Mouse (Mus musculus) hindbrain, embryonic 15.5 days (tissue): ENCODE results near the gene Abca1. TPM values are rescaled to one million over a fixed set of nuclear protein-coding genes. Genes with fewer than 3 reads are reported as not detected.

Experiments
- ATAC-seq: fragments of 200-750 bp; cut with Nextera tagmentation; 2 replicates; pipeline ENCODE4 v1.8.0; 2017; ENCODE audit warnings: low read depth, moderate number of reproducible peaks, moderate TSS enrichment; ENCODE audit not compliant: low FRiP score
- H3K27ac ChIP-seq: fragments of 300-500 bp; sonication (generic); replicated peaks from 2 replicates; pipeline ENCODE4 v1.5.1; 2015; ENCODE audit warnings: mild to moderate bottlenecking, inconsistent platforms
- H3K27me3 ChIP-seq: fragments of 300-500 bp; sonication (generic); 2 replicates; pipeline ENCODE4 v1.6.1; 2015; ENCODE audit warnings: control low read depth, inconsistent platforms
- H3K36me3 ChIP-seq: fragments of 300-500 bp; sonication (generic); 2 replicates; pipeline ENCODE4 v1.6.1; 2015; ENCODE audit warnings: control low read depth, inconsistent platforms
- H3K4me1 ChIP-seq: fragments of 300-500 bp; sonication (generic); replicated peaks from 2 replicates; pipeline ENCODE4 v1.6.1; 2015; ENCODE audit warnings: control low read depth, inconsistent platforms
- H3K4me2 ChIP-seq: fragments of 300-500 bp; sonication (generic); 2 replicates; pipeline ENCODE4 v1.6.1; 2015; ENCODE audit warnings: moderate library complexity, mild to moderate bottlenecking, inconsistent platforms
- H3K4me3 ChIP-seq: fragments of 300-500 bp; sonication (generic); 2 replicates; pipeline ENCODE4 v1.5.1; 2015; ENCODE audit warnings: mild to moderate bottlenecking, inconsistent platforms
- H3K9ac ChIP-seq: fragments of 300-500 bp; sonication (generic); 2 replicates; pipeline ENCODE4 v1.6.1; 2015; ENCODE audit warnings: inconsistent platforms
- H3K9me3 ChIP-seq: fragments of 300-500 bp; sonication (generic); 2 replicates; pipeline ENCODE4 v1.6.1; 2016; ENCODE audit warnings: control low read depth, inconsistent platforms
- WGBS: fragments of 180-500 bp; shearing (Covaris S2); methylation state at CpG from one replicate; pipeline ENCODE4 v1.1.7; 2015; 5-methylcytosine and 5-hydroxymethylcytosine counted together
- polyA plus RNA-seq: library from polyadenylated mRNA; unstranded; fragments of >200 nt; fragmentation: Nextera tagmentation; extraction: Ambion mirVana; gene quantifications from 2 replicates; pipeline ENCODE4 v1.2.1, GENCODE M21; 2015

Abca1 gene
- polyA plus RNA-seq, 1 experiment from 2014 or later, result 10.1 TPM

GRCm38 (mm10) chr4:53076788-53077350 is 82.8 kb downstream of the Abca1 start:
- Histone ChIP-seq H3K9me3 (no peaks in the 10 kb centered on the region), H3K27me3 (no peaks in the 10 kb centered on the region), H3K36me3 (peaks cover 9% of the 10 kb centered on the region), H3K27ac (no peak overlapping the region), H3K4me1 (no peaks in the 10 kb centered on the region), H3K9ac (no peak overlapping the region), H3K4me3 (no peak overlapping the region), H3K4me2 (no peak overlapping the region)
- WGBS, result 90% methylated on average over 4 of the region's 4 CpGs
- ATAC-seq, result no peak

- H3K9me3 ChIP-seq, result no peaks in the 10 kb centered on the region
- peaks cover 9% of the 10 kb centered on the region for H3K36me3 ChIP-seq
- no peak overlapping the region for H3K4me3 ChIP-seq
- 86% methylated on average over 7 of the region's 7 CpGs for WGBS
- no peak for ATAC-seq
- no peaks in the 10 kb centered on the region for H3K27me3 ChIP-seq
- H3K9ac ChIP-seq, result no peak overlapping the region
- H3K4me2 ChIP-seq, result no peak overlapping the region
- no peak overlapping the region for H3K27ac ChIP-seq
- no peaks in the 10 kb centered on the region for H3K4me1 ChIP-seq
Measured at GRCm38 (mm10) chr4:53073025-53073424, 86.7 kb downstream of the Abca1 start.

GRCm38 (mm10) chr4:53062301-53063008 is 97.2 kb downstream of the Abca1 start:
- no peak for ATAC-seq
- Histone ChIP-seq H3K36me3 (peaks cover 8% of the 10 kb centered on the region; the same call in 1 of the 2 replicates), H3K27me3 (no peaks in the 10 kb centered on the region), H3K9ac (no peak overlapping the region), H3K4me2 (no peak overlapping the region), H3K27ac (no peak overlapping the region), H3K4me3 (no peak overlapping the region), H3K4me1 (no peaks in the 10 kb centered on the region), H3K9me3 (no peaks in the 10 kb centered on the region)
- WGBS, result 87% methylated on average over 7 of the region's 7 CpGs

GRCm38 (mm10) chr4:53046238-53047022 is 113.3 kb downstream of the Abca1 start:
- Histone ChIP-seq H3K27me3 (no peaks in the 10 kb centered on the region), H3K9me3 (no peaks in the 10 kb centered on the region), H3K4me1 (peaks cover 7% of the 10 kb centered on the region), H3K4me3 (no peak overlapping the region), H3K4me2 (no peak overlapping the region), H3K9ac (no peak overlapping the region), H3K36me3 (no peaks in the 10 kb centered on the region), H3K27ac (no peak overlapping the region)
- WGBS, result 42% methylated on average over 9 of the region's 9 CpGs
- peak; percentile 67 for ATAC-seq

- Histone ChIP-seq H3K9me3 (no peaks in the 10 kb centered on the region), H3K4me2 (no peak overlapping the region), H3K4me3 (no peak overlapping the region), H3K27me3 (no peaks in the 10 kb centered on the region), H3K27ac (no peak overlapping the region), H3K36me3 (no peaks in the 10 kb centered on the region), H3K4me1 (peaks cover 7% of the 10 kb centered on the region), H3K9ac (no peak overlapping the region)
- ATAC-seq, result 0 out of 2 replicates have a peak, but pooled peaks have one; percentile 28
- WGBS, result 71% methylated on average over 7 of the region's 7 CpGs
Measured at GRCm38 (mm10) chr4:53045807-53046206, 113.9 kb downstream of the Abca1 start.

GRCm38 (mm10) chr4:53043819-53044218 is 115.9 kb downstream of the Abca1 start:
- 83% methylated on average over 8 of the region's 8 CpGs for WGBS
- Histone ChIP-seq H3K9me3 (no peaks in the 10 kb centered on the region), H3K9ac (no peak overlapping the region), H3K27ac (no peak overlapping the region), H3K27me3 (no peaks in the 10 kb centered on the region), H3K4me3 (no peak overlapping the region), H3K4me1 (peaks cover 7% of the 10 kb centered on the region), H3K4me2 (no peak overlapping the region), H3K36me3 (no peaks in the 10 kb centered on the region)
- ATAC-seq, result no peak

- WGBS, result 34% methylated on average over 8 of the region's 8 CpGs
- Histone ChIP-seq H3K36me3 (no peaks in the 10 kb centered on the region), H3K9me3 (no peaks in the 10 kb centered on the region), H3K4me3 (no peak overlapping the region), H3K4me1 (no peaks in the 10 kb centered on the region), H3K27ac (no peak overlapping the region), H3K9ac (no peak overlapping the region), H3K4me2 (no peak overlapping the region), H3K27me3 (no peaks in the 10 kb centered on the region)
- ATAC-seq, result peak; percentile 69; the same call in 1 of the 2 replicates
Measured at GRCm38 (mm10) chr4:53030326-53030948, 129.3 kb downstream of the Abca1 start.

- Histone ChIP-seq H3K4me2 (no peak overlapping the region), H3K9ac (no peak overlapping the region), H3K27me3 (no peaks in the 10 kb centered on the region), H3K4me1 (no peaks in the 10 kb centered on the region), H3K27ac (no peak overlapping the region), H3K36me3 (peaks cover 16% of the 10 kb centered on the region), H3K4me3 (no peak overlapping the region), H3K9me3 (no peaks in the 10 kb centered on the region)
- no peak for ATAC-seq
- whole genome bisulfite sequencing, result 85% methylated on average over 3 of the region's 3 CpGs
Measured at GRCm38 (mm10) chr4:53027811-53028210, 131.9 kb downstream of the Abca1 start.

GRCm38 (mm10) chr4:53024397-53024796 is 135.3 kb downstream of the Abca1 start:
- Histone ChIP-seq H3K4me1 (no peaks in the 10 kb centered on the region), H3K9me3 (no peaks in the 10 kb centered on the region), H3K27me3 (no peaks in the 10 kb centered on the region), H3K36me3 (peaks cover 35% of the 10 kb centered on the region), H3K9ac (no peak overlapping the region), H3K27ac (no peak overlapping the region), H3K4me2 (no peak overlapping the region), H3K4me3 (no peak overlapping the region)
- ATAC-seq, result no peak
- 87% methylated on average over 4 of the region's 4 CpGs for WGBS

- no peak overlapping the region for H3K4me2 ChIP-seq
- H3K27me3 ChIP-seq, result no peaks in the 10 kb centered on the region
- H3K4me1 ChIP-seq, result no peaks in the 10 kb centered on the region
- no peak overlapping the region for H3K4me3 ChIP-seq
- no peak overlapping the region for H3K9ac ChIP-seq
- no peak overlapping the region for H3K27ac ChIP-seq
- H3K9me3 ChIP-seq, result no peaks in the 10 kb centered on the region
- 95% methylated on average over 14 of the region's 14 CpGs for WGBS
- H3K36me3 ChIP-seq, result peaks cover 42% of the 10 kb centered on the region
- ATAC-seq, result no peak
Measured at GRCm38 (mm10) chr4:53023189-53023925, 136.3 kb downstream of the Abca1 start.

- 93% methylated on average over 1 of the region's 1 CpGs for WGBS
Measured at GRCm38 (mm10) chr4:53018392-53018791, 141.3 kb downstream of the Abca1 start.

More at GRCm38 (mm10) chr4:53018392-53018791, 141.3 kb downstream of the Abca1 start:
- H3K27me3 ChIP-seq, result no peaks in the 10 kb centered on the region
- ATAC-seq, result no peak
- H3K27ac ChIP-seq, result no peak overlapping the region
- H3K9ac ChIP-seq, result no peak overlapping the region
- no peaks in the 10 kb centered on the region for H3K9me3 ChIP-seq
- no peak overlapping the region for H3K4me2 ChIP-seq
- H3K4me1 ChIP-seq, result no peaks in the 10 kb centered on the region
- no peak overlapping the region for H3K4me3 ChIP-seq
- peaks cover 59% of the 10 kb centered on the region for H3K36me3 ChIP-seq
